Mouse (Mus musculus) heart, embryonic 13.5 days (tissue): ENCODE data around the gene Cfap161. TPM values are rescaled to one million over a fixed set of nuclear protein-coding genes. Genes with fewer than 3 reads are reported as not detected.

Experiments
- ATAC-seq: fragments of 200-750 bp; cut with Nextera tagmentation; 2 replicates; pipeline ENCODE4 v1.8.0; 2017; ENCODE audit warnings: moderate TSS enrichment; ENCODE audit not compliant: insufficient number of reproducible peaks, low FRiP score, low TSS enrichment; ENCODE audit errors: extremely low read depth
- H3K27ac ChIP-seq: fragments of 300-500 bp; sonication (generic); replicated peaks from 2 replicates; pipeline ENCODE4 v1.5.1; 2015; ENCODE audit warnings: moderate library complexity, mild to moderate bottlenecking, inconsistent platforms
- H3K27me3 ChIP-seq: fragments of 300-500 bp; sonication (generic); replicated peaks from 2 replicates; pipeline ENCODE4 v1.6.1; 2015; ENCODE audit warnings: mild to moderate bottlenecking, inconsistent platforms
- H3K36me3 ChIP-seq: fragments of 300-500 bp; sonication (generic); 2 replicates; pipeline ENCODE4 v1.6.1; 2015; ENCODE audit warnings: mild to moderate bottlenecking, inconsistent platforms
- H3K4me1 ChIP-seq: fragments of 300-500 bp; sonication (generic); 2 replicates; pipeline ENCODE4 v1.6.1; 2015; ENCODE audit warnings: inconsistent platforms
- H3K4me2 ChIP-seq: fragments of 300-500 bp; sonication (generic); 2 replicates; pipeline ENCODE4 v1.6.1; 2015; ENCODE audit warnings: inconsistent platforms, mild to moderate bottlenecking, moderate library complexity
- H3K4me3 ChIP-seq: fragments of 300-500 bp; sonication (generic); 2 replicates; pipeline ENCODE4 v1.5.1; 2015; ENCODE audit warnings: moderate library complexity, mild to moderate bottlenecking, inconsistent platforms
- H3K9ac ChIP-seq: fragments of 300-500 bp; sonication (generic); 2 replicates; pipeline ENCODE4 v1.6.1; 2015; ENCODE audit warnings: inconsistent platforms, mild to moderate bottlenecking, moderate library complexity
- H3K9me3 ChIP-seq: fragments of 300-500 bp; sonication (generic); 2 replicates; pipeline ENCODE4 v1.6.1; 2016; ENCODE audit warnings: inconsistent platforms
- WGBS: fragments of 180-500 bp; shearing (Covaris S2); methylation state at CpG from one replicate; pipeline ENCODE4 v1.1.7; 2015; ENCODE audit warnings: mixed read lengths; 5-methylcytosine and 5-hydroxymethylcytosine counted together
- polyA plus RNA-seq: library from polyadenylated mRNA; unstranded; fragments of >200 nt; fragmentation: Nextera tagmentation; extraction: Ambion mirVana; gene quantifications from 2 replicates; pipeline ENCODE4 v1.2.1, GENCODE M21; 2015

The Cfap161 gene
- polyA plus RNA-seq, 1 experiment from 2014 or later, result 4.4 TPM

DNA sequence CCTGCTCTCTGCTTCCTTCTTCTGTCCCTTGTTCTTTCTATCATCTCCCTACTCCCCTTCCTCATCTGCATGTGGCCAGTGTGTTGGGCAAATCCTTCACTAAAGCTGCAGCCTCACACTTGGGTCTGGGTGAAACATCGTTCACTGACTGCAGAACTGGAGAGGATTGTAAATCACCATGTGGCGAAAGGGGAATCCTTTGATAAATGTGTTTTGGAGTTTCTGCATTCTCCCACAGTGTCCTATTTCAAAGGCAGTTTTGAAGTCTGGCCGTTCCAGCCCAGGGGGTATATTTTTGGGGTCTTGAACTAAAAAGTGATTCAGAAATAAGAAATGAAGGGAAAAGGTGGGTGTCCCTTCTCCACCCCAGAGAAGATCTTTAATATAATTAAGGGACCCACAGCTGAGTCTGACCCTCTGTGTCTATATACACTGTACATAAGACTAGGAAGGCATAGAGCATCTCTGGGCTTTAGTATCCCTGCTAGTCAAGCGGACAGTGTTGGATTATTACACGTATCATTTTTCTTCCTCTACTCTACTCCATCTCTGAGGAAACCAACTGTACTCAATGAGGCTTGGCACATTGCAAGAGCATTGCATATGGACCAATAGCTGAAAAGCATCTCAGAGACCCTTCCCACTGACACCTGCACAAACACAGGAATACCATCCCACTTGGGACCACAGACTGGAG, 67.6 kb downstream of the Cfap161 start:
- no peak overlapping the region for H3K4me2 ChIP-seq
- H3K4me3 ChIP-seq, result no peak overlapping the region
- no peaks in the 10 kb centered on the region for H3K27me3 ChIP-seq
- no peak overlapping the region for H3K27ac ChIP-seq
- no peaks in the 10 kb centered on the region for H3K9me3 ChIP-seq
- no peak overlapping the region for H3K9ac ChIP-seq
- H3K4me1 ChIP-seq, result peaks cover 17% of the 10 kb centered on the region
- WGBS, result 64% methylated on average over 5 of the region's 5 CpGs
- no peak for ATAC-seq
- H3K36me3 ChIP-seq, result no peaks in the 10 kb centered on the region

DNA sequence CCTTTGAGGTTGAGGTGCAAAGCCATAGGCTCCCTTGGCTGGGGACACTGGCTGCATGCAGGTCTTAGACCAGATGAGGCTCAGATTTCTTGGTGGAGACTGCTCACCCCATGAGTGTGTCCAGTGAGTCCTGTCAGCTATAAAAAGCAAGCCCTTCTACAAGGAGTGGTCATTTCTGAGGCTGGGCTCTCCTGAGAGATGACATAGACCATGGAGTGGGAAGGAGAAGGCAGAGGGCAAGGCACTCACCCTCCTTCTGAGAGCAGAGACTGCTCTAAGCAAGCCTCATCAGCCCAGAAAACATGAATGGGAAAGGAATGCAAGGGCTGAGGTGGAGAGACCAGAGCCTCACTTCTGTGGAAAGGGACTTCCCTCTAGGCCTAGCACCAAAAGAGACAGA, 68.9 kb downstream of the Cfap161 start:
- no peak overlapping the region for H3K27ac ChIP-seq

GRCm38 (mm10) chr7:83724541-83724940, 70.1 kb downstream of the Cfap161 start:
- H3K4me3 ChIP-seq, result no peak overlapping the region
- no peaks in the 10 kb centered on the region for H3K27me3 ChIP-seq
- H3K4me1 ChIP-seq, result peaks cover 17% of the 10 kb centered on the region
- 53% methylated on average over 2 of the region's 2 CpGs for WGBS
- no peaks in the 10 kb centered on the region for H3K36me3 ChIP-seq
- no peak overlapping the region for H3K27ac ChIP-seq
- ATAC-seq, result no peak
- no peak overlapping the region for H3K9ac ChIP-seq
- no peak overlapping the region for H3K4me2 ChIP-seq
- no peaks in the 10 kb centered on the region for H3K9me3 ChIP-seq

More for the DNA sequence above, 68.9 kb downstream of the Cfap161 start:
- Histone ChIP-seq H3K9me3 (no peaks in the 10 kb centered on the region), H3K36me3 (no peaks in the 10 kb centered on the region), H3K4me2 (no peak overlapping the region), H3K27me3 (no peaks in the 10 kb centered on the region), H3K9ac (no peak overlapping the region), H3K4me3 (no peak overlapping the region), H3K4me1 (peaks cover 17% of the 10 kb centered on the region)
- ATAC-seq, result no peak

Other genes with a start within 250 kb of the Cfap161 start
- gene Tmc3, start 210.0 kb downstream of the Cfap161 start, polyA plus RNA-seq, result 0.27 and 0.53 TPM in 2 replicates
- gene Stard5, start 162.9 kb downstream of the Cfap161 start, polyA plus RNA-seq, result 28.5 and 28.9 TPM in 2 replicates
- 2.6 TPM in 2 replicates for gene Il16, start 49.2 kb downstream of the Cfap161 start, polyA plus RNA-seq
- gene Tlnrd1, start 89.4 kb upstream of the Cfap161 start, polyA plus RNA-seq, result 9.9 and 10.2 TPM in 2 replicates
- gene Mesd, start 89.6 kb upstream of the Cfap161 start, polyA plus RNA-seq, result 83.9 and 85.3 TPM in 2 replicates